Mouse (Mus musculus): ENCODE data around the gene Hist1h2ae. TPM values are rescaled to one million over a fixed set of nuclear protein-coding genes. Genes with fewer than 3 reads are reported as not detected.
"Not testable (repeated sequence)": the region's sequence is repeated elsewhere in the genome, so short reads cannot be mapped to it uniquely, and the experiment has no call there.

The Hist1h2ae gene
- total RNA-seq, 2 experiments from 2014 or later, result 0.45 TPM; not detected in 1

DNA sequence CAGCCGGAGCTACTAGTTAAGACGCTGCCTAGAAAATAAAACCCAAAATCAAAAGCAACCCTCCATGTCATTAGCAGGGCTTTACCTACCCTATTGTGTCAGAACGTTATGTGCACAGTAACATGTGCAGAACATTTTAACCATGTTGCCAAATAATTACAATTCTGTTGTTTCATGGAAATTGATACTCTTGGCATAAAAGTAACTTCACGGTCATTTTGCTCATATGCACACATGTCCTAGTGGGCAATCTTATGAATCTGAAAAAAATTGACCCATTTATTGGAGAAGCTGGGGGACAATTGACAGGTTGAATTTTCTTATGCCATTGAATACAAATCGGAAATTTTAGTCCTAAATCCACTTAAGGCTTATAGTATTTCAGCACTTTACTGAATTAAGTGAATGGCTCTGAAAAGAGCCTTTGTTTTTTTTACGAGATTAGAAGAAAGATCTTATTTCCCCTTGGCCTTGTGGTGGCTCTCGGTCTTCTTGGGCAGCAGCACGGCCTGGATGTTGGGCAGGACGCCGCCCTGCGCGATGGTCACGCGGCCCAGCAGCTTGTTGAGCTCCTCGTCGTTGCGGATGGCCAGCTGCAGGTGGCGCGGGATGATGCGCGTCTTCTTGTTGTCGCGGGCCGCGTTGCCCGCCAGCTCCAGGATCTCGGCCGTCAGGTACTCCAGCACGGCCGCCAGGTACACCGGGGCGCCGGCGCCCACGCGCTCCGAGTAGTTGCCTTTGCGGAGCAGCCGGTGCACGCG lies 579 bp downstream of the Hist1h2ae start:
- H3K4me3 ChIP-seq, result peak overlapping the region; percentile 70
- intact Hi-C loops (cut with DNase I); DNase-seq: not testable (repeated sequence)
- H3K27ac ChIP-seq, result peak overlapping the region; percentile 92
- peak; percentile 5; the same call in 1 of the 2 replicates for TF ChIP-seq CTCF (IDR thresholded peaks at IDR 0.05)

GRCm38 (mm10) chr13:23564482-23564881 lies 6.5 kb downstream of the Hist1h2ae start:
- DNase-seq, result no peak
- TF ChIP-seq CTCF (IDR thresholded peaks at IDR 0.05), result no peak
- H3K4me3 ChIP-seq, result no peak overlapping the region
- intact Hi-C loops (cut with DNase I), result loop anchor here (10.0 kb wide), 1 partner anchor 170 kb away; the partner anchor contains the start of gene Hist1h1c
- no peak overlapping the region for H3K27ac ChIP-seq

DNA sequence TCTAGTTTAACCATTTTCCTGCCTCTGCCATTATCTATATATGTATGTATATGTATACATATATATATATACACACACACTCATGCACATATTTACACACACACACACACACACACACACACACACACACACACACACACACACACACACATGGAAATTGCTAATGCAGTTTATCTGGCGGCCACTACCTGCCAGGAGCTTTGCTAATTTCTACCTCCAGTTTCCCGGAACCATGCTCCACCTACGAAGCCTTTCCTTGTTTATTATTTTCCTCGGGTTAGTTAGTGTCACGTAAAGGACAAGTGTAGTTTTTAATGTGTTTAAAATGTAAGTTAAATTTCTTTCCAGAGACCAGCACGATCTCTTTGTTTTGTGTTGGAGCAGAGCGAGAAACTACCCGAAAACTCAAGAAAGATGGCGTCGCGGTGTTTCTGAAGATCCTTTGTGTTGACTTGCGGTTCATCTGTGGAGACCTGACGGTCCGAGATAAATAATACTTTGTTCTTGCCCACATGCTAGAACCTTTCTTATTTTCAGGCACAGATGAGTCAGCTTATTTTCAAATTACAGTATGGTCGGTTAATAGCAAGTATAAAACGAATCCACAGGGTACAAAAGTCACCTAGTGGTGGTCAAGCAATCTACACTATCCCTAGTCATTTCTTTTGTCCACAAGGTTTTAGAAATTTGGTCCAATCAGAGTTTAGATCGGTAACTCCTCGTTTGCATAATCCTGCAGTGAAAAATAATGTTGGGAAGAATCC lies 8.1 kb downstream of the Hist1h2ae start:
- H3K27ac ChIP-seq, result peak overlapping the region; percentile 98
- peak; percentile 58 for TF ChIP-seq CTCF (IDR thresholded peaks at IDR 0.05)
- H3K4me3 ChIP-seq, result peak overlapping the region; percentile 86
- intact Hi-C loops (cut with DNase I), result loop anchor here (10.0 kb wide), 1 partner anchor 172 kb away; the partner anchor contains the start of gene Hist1h1c
- no peak for DNase-seq

GRCm38 (mm10) chr13:23561883-23562659 lies 8.9 kb downstream of the Hist1h2ae start, which contains the start of gene Hist1h3e:
Gene Hist1h3e, minus strand, starts transcription at chr13:23562369.
- Histone ChIP-seq H3K4me3 (peak within 1 kb of the TSS; percentile 86), H3K27ac (peak within 1 kb of the TSS; percentile 98)
- DNase-seq, result peak; percentile 92
- intact Hi-C loops (cut with DNase I), result loop anchor here (10.0 kb wide), 1 partner anchor 173 kb away; the partner anchor contains the start of gene Hist1h1c

DNA sequence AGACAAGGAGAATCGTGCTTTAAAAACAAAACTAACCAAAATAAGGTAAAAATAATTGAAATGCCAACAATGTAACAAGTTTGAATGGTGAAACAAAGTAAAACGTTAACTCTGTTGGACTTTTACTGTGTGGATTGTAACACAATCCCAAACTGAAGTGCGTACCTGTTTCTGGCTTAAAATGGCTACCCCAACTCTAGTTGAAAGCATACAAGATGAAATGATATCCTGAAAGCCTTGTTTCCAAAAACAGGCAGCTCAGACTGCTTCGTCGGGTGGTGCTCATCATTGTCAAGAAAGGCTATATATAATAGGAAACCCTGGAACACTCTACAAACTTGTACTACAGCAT lies 9.5 kb downstream of the Hist1h2ae start:
- intact Hi-C loops (cut with DNase I), result loop anchor here (10.0 kb wide), 1 partner anchor 173 kb away; the partner anchor contains the start of gene Hist1h1c
- DNase-seq, result not testable (repeated sequence)
- Histone ChIP-seq H3K27ac (peak overlapping the region; percentile 98), H3K4me3 (peak overlapping the region; percentile 86)

- intact Hi-C loops (cut with DNase I), result loop anchor here (10.0 kb wide), 1 partner anchor 174 kb away; the partner anchor contains the start of gene Hist1h1c
- H3K27ac ChIP-seq, DNase-seq, H3K4me3 ChIP-seq: not testable (repeated sequence)
These were observed 10.3 kb downstream of the Hist1h2ae start for GRCm38 (mm10) chr13:23560699-23561098.

- DNase-seq, result no peak
- Histone ChIP-seq H3K27ac (no peak overlapping the region), H3K4me3 (no peak overlapping the region)
- intact Hi-C loops (cut with DNase I), result no loop called here
- no peak for TF ChIP-seq CTCF (IDR thresholded peaks at IDR 0.05)
These were observed 14.1 kb downstream of the Hist1h2ae start for GRCm38 (mm10) chr13:23556906-23557305.

- intact Hi-C loops (cut with DNase I), result no loop called here
- DNase-seq, result peak; percentile 38
- Histone ChIP-seq H3K4me3 (peak overlapping the region; percentile 81), H3K27ac (peak overlapping the region; percentile 84)
- no peak for TF ChIP-seq CTCF (IDR thresholded peaks at IDR 0.05)
These were observed 15.1 kb downstream of the Hist1h2ae start for GRCm38 (mm10) chr13:23555839-23556416.

GRCm38 (mm10) chr13:23554925-23555838 lies 15.8 kb downstream of the Hist1h2ae start:
- peak; percentile 76 for DNase-seq
- H3K27ac ChIP-seq, result peak overlapping the region; percentile 84
- TF ChIP-seq CTCF (IDR thresholded peaks at IDR 0.05), result no peak
- intact Hi-C loops (cut with DNase I), result no loop called here
- peak overlapping the region; percentile 81 for H3K4me3 ChIP-seq

DNA sequence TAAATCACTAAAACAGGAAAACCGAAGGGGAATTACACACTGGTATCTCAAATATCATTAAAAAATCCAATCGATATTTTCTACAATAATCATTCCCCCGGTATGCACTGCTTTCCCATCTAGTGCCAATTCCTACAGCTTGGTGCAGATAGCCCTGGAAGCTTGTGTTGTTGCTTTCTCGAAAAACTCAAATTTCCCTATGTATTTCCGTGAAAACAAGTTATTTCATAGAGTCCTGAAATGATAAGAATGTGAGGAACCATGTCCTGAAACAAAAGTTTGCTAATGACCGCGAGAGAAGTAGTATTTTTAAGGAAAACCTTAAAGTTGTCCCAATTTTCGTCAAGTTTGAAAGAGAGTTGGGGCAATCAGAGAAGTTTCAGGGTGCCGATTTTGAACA lies 16.6 kb downstream of the Hist1h2ae start:
- peak overlapping the region; percentile 84 for H3K27ac ChIP-seq
- intact Hi-C loops (cut with DNase I), result no loop called here
- no peak for DNase-seq

DNA sequence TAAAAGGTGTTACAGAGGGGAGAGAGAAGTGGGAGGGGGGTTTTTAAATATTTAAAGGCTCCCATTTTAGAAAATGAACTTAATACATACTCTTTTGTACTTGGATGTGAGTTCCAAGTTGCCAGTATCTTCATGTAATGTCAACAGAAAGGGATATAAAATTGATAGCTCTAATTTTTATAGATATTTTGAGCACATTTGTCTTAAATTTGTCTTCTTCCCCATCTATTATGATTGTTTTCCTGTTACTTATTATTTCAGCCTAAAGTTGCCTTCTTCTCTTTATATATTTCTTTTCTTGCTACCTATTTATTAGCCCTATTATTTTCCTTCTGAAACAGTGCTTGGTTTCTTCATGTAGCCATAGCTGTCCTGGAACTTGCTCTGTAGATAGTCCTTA lies 18.1 kb downstream of the Hist1h2ae start, which contains the start of gene Hist1h1d:
Gene Hist1h1d (plus strand): TSS at position 301 of the 400 bp plus-strand sequence.
- Histone ChIP-seq H3K4me3 (peak within 1 kb of the TSS; percentile 81; the same call in 1 of the 2 replicates), H3K27ac (peak within 1 kb of the TSS; percentile 84; the same call in 1 of the 2 replicates)
- intact Hi-C loops (cut with DNase I), result no loop called here
- no peak for TF ChIP-seq CTCF (IDR thresholded peaks at IDR 0.05)
- DNase-seq, result no peak

More for the DNA sequence above, 16.6 kb downstream of the Hist1h2ae start:
- TF ChIP-seq CTCF (IDR thresholded peaks at IDR 0.05), result no peak
- peak overlapping the region; percentile 81 for H3K4me3 ChIP-seq

Measured in gastrocnemius, adult 2 months (tissue).